Mouse (Mus musculus): ENCODE measurements around the gene Gale. TPM values are rescaled to one million over a fixed set of nuclear protein-coding genes. Genes with fewer than 3 reads are reported as not detected.
A peak's percentile ranks its signal among the peaks of the same experiment; 100 is the strongest.
"Not testable (repeated sequence)": the region's sequence is repeated elsewhere in the genome, so short reads cannot be mapped to it uniquely, and the experiment has no call there.

Gene Gale
- polyA plus RNA-seq, 1 experiment: 37.6 TPM

DNA sequence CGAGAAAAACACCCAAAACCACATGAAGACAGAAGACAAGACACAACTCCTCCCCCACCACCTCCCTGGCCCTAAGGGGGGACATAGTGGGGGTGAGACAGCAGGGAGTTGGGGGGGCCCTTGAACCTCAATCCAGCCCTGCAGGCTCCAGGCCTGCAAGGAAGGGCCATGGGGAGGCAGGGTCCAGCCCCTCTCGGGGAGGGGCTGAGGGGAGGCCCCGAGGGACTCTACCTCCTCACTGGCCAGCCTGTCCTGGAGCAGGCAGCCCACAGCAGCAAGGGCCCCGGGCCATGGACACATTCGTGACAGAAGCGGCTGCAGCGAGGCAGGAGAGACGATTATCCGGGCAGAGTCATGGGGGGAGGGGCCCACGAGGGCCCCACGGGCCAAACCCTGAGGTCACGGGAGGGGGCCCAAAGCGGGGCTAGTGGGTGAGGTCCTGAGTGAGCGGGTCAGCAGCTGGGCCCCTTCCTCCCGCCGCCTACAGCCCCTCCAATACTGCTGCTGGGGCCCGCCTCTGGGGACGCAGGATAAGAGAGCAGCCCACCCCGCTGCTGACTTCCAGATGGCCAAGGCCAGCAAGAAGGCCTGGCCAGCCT lies 4.8 kb downstream of the Gale start:
- no peak for DNase-seq (ENCODE audit: extremely low spot score in 1 of 2, low spot score in 1 of 2)

- DNase-seq (ENCODE audit: extremely low spot score in 1 of 2, low spot score in 1 of 2): no peak
Measured at GRCm38 (mm10) chr4:135969070-135969750, 5.7 kb downstream of the Gale start.

- no peak for DNase-seq (ENCODE audit: extremely low spot score in 1 of 2, low spot score in 1 of 2)
Measured at GRCm38 (mm10) chr4:135970585-135970984, 7.1 kb downstream of the Gale start.

DNA sequence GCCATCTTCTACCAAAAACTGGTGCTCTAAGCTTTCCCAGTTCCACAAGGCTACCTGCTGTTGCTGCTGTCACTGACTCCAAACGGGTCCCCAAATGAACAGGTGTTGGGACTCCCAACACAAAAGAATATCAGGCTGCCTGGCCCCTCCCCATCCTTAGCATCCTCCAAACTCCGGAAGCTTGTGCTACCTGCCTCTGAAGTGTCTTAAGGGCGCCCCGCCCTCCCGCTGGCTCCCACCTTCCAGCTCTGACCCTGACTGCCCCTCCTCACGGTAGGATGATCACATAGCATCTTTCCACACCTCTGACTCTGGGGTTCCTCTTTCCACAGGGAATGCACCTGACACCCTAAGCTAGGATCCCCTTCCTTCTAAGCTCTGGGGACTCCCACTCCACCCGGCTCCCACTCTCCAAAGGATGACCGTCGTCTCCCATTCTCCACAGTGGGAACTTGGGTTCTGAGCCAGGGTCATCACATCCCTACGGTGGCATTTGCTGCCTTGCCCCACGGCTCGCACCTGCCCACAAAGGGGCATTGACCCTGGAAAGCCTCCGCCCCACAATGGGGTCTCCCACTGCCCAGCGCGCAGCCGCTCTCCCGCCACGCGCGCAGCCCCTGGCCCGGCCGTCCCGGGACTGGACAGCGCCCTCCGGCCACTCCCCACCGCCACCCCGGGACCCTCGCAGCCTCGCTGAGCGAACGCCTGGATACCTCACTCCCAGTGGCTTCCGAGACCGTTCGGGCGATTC lies 8.5 kb downstream of the Gale start:
- DNase-seq (ENCODE audit: extremely low spot score in 1 of 2, low spot score in 1 of 2): no peak

DNA sequence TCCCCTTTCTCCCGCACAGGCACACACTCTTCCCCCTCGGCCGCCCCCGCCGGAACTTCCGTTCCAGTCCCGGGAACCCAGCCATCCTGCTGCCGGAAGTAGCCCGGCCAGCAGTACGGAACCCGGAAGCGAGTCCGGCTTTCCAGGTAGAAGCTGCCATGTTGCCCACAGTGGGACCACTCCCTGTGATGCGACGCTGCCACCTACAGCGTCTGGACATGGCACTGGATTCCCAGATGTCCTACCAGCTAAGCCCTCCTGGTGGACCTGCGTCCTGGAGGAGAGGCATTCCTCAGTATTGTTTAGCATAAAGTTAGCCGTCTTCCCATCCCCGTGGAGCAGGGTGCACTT lies 9.0 kb downstream of the Gale start, which contains the start of gene Lypla2:
TSS of gene Lypla2 (minus strand) at position 71 of the 351 bp plus-strand sequence.
- DNase-seq (ENCODE audit: extremely low spot score in 1 of 2, low spot score in 1 of 2): peak; percentile 83 to 94

DNA sequence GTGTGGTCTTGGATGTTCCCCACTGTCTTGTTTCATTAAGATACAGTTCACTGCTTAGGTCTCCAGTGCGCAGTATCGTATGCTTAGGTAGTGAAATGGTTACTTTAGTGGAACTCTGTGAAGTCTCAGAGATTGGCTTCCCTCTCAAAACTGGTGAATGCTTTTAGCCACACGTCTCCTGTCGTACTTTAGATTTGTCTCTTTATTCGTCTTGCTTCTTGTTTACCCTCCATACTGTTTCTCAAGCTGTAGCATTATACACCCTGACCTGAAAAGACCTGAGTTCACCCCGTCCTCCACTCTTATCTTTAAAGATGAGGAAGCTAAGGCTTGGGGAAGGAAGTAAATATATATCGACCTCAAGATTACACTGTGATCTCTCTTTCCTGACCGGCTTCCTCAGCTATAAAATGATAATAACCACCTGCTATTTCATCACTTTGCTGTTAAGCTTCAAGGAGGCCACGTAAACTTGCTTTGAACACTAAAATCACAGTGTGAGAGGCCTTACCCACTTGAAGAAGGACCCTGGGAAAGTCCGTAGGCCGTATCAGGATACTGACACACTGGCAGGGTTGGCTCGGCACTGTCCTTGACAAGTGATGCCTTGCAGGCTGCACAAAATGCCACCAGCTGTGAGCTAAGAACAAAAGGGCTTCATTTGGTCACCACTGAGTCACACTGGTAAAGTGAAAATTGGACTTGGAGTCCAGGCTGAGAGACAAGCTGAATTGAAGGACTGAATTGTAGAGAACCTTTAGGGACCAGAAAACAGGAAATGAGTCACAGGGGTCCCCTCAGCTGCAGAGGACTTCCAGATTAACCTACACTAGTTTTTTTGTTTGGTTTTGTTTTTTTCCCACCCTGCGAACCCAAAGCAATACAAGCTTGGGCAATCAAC lies 9.6 kb downstream of the Gale start:
- DNase-seq (ENCODE audit: extremely low spot score in 1 of 2, low spot score in 1 of 2): no peak

DNA sequence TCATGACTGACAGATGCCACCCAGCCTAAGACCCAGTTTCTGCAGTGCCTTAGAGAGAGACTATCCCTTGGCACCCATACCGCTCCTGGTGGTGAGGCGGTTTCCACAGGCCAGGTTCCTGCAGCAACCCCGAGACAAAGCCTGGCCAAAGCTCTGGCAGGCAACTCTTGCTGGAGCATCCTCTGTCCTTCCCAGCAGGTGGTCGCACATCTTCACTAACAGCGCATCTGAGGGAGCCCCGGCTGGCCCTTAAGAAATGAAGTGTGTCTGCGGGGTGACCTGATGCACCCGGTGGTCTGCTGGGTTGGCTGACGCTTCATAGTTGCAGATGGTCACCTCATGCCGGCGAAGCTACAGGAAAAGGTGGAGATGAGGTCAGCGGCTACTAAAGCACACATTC lies 12.6 kb downstream of the Gale start:
- no peak for DNase-seq (ENCODE audit: extremely low spot score in 1 of 2, low spot score in 1 of 2)

DNA sequence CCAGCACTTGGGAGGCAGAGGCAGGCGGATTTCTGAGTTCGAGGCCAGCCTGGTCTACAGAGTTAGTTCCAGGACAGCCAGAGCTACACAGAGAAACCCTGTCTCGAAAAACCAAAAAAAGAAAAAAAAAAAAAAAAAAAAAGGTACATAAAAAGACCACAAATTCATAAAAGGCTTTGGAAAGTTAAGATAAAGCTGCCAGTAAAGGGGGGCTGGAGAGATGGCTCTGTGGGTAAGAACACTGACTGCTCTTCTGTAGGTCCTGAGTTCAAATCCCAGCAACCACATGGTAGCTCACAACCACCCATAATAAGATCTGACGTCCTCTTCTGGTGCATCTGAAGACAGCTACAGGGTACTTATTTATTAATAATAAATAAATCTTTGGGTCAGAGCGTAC lies 16.7 kb downstream of the Gale start:
- not testable (repeated sequence) for DNase-seq (ENCODE audit: extremely low spot score in 1 of 2, low spot score in 1 of 2)

DNA sequence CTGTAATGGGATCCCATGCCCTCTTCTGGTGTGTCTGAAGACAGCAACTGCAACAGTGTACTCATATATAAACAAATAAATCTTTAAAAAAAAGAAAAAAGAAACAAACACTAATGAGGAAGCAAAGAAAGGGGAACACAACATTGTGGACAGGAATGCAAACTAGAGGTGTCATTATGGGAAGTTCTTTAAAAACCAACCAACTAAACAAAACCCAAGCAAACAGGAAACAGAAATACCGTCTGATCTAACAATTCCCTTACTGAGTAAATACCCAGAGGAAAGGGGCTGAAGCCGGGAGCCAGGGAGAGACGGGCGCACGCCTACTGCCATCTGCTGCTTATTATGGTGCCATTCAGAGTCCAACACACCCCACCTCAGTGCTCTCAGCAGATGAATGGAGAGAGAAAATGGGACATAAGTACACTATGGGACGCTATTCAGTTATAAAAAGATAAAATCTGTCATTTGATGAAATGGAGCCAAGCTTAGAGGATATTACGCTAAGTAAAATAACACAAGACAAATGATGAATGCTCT lies 18.1 kb downstream of the Gale start:
- peak in 1 of 2 experiments; percentile 80 for DNase-seq (ENCODE audit: extremely low spot score in 1 of 2, low spot score in 1 of 2)

DNA sequence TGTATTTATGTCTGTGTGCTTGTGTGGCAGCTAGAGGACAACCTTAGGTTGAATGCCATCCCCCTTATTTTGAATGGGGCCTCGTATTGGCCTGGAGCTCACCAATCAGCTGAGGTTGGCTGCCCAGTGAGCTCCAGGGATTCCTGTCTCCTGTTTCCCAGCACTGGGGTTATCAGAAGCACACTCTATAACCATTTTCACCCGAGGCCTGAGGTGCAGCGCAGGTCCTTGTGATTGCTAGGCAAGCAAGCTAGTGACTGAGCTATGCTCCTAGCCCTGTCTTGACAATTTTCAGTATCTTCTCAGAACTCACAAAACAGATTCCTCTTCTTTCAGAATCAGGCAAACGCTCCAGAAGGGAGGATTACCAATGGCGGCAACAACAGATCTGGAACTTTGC lies 21.0 kb downstream of the Gale start:
- no peak for DNase-seq (ENCODE audit: extremely low spot score in 1 of 2, low spot score in 1 of 2)

- no peak for DNase-seq (ENCODE audit: extremely low spot score in 1 of 2, low spot score in 1 of 2)
Measured at GRCm38 (mm10) chr4:135985193-135985592, 21.7 kb downstream of the Gale start.

- DNase-seq (ENCODE audit: extremely low spot score in 1 of 2, low spot score in 1 of 2): no peak
Measured at GRCm38 (mm10) chr4:135985769-135986168, 22.2 kb downstream of the Gale start.

DNA sequence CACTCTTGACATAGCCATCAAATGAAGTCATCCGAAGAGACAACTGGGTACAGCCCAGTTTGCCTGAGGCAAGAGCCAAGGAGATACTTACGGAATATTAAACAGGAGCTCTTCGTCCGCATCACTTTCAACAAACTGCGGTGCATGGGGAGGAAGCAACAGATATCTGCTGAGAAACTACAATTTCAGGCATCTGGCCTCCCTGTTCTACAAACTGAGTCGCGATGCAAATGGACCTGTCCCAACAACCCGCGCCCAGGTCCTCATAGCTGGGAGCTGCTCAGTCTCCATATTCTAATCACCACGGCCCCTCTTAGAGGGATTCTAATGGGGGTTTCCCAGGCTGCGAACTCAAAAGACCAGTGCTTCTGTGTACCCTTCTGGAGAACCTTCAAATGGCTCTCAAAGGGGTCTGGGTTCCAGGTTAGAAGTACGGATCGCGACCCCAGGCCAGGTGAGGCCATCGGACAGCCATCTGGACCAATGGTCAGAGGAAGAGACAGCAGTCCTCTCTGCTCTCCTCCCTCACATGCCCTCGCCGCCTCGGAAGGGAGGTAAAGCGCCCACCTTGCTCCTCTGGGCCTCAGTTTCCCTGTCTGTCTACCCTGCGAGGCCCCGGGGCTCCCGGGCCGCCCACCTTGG lies 22.9 kb downstream of the Gale start:
- no peak for DNase-seq (ENCODE audit: extremely low spot score in 1 of 2, low spot score in 1 of 2)

- DNase-seq (ENCODE audit: extremely low spot score in 1 of 2, low spot score in 1 of 2): peak; percentile 82 to 94
Measured at GRCm38 (mm10) chr4:135986943-135987710, 23.6 kb downstream of the Gale start, which contains the start of gene Pithd1. Gene Pithd1, minus strand, starts transcription at chr4:135987264.

GRCm38 (mm10) chr4:135987714-135988113 lies 24.2 kb downstream of the Gale start:
- no peak for DNase-seq (ENCODE audit: extremely low spot score in 1 of 2, low spot score in 1 of 2)

GRCm38 (mm10) chr4:135993941-135994340 lies 30.4 kb downstream of the Gale start:
- no peak for DNase-seq (ENCODE audit: extremely low spot score in 1 of 2, low spot score in 1 of 2)

- no peak for DNase-seq (ENCODE audit: extremely low spot score in 1 of 2, low spot score in 1 of 2)
Measured at GRCm38 (mm10) chr4:135995118-135995517, 31.6 kb downstream of the Gale start.

DNA sequence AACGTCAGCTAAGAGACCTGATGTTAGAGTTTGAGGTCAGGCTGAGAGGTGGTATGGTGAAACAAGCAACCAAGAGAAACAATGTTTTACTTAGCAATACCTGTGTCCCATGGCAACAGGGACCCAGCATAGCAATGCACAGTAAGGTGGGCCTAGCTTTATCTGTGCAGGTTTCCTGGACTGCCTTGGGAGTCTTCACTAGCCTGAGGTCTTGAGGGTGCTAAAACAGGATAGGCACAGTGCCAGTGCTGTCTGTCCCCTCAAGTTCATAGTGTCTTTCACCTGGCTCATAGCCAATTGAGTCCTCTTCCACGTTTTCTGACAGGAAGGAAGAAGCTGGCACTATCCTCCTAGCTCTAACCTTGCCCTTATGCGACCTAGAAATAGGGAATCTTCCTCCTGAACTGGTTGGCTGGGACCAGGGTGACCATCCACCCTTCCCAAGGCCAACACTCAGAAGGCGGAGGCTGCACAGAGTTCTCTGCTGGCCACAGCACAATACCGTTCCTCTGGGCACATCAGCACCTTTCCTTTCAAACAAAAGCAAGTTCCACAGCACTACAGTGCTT lies 40.7 kb downstream of the Gale start:
- no peak for DNase-seq (ENCODE audit: extremely low spot score in 1 of 2, low spot score in 1 of 2)

DNA sequence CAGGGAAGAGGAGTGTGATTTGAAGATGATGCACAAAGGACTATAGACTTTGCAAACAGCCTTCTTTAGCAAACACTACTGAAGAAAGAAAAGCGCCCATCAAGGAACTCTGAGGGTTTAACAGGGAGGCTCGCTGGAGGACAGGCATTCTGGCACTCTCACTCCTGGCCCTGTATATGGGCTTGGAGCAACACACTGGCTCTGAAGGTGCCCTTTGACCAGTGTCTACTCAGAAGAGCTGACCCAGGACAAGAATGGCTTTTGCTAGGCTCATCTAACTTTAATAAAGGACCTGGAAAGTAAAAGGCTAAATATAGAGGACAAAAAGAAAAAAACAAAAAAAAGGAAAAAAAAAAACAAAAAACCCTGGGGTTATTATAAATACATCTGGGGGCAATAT lies 41.4 kb downstream of the Gale start:
- DNase-seq (ENCODE audit: extremely low spot score in 1 of 2, low spot score in 1 of 2): no peak

Measured in frontal cortex, adult 2 months (tissue).